In genomic region chr14:4806421-4806820, GRCm38 (mm10) we compare ENCODE assay signal across 23 mouse cellular contexts. TPM values are rescaled to one million over a fixed set of nuclear protein-coding genes. Genes with fewer than 3 reads are reported as not detected.
A peak's percentile ranks its signal among the peaks of the same experiment; 100 is the strongest.
DNase-seq lines count a peak whose midpoint lies in the region; TF ChIP-seq lines count a peak whose summit lies in the region.
"Not testable (repeated sequence)": the region's sequence is repeated elsewhere in the genome, so short reads cannot be mapped to it uniquely, and the experiment has no call there.
"Had no signal": no experiment of that assay in that cellular context is flagged by ENCODE, and none has a peak within 500 bp of the region (broad histone marks: within the 10 kb centered on the region; RNA-seq: fewer than 3 reads in every experiment).

No protein-coding gene starts in this region.

- H3K4me1 ChIP-seq in kidney, adult 2 months (ENCODE audit: control insufficient read depth, insufficient read depth, low read length), result not testable (repeated sequence)

- whole genome bisulfite sequencing in kidney, adult 2 months, result 79% methylated on average over 6 of the region's 6 CpGs

- H3K4me3 ChIP-seq in kidney, adult 2 months (ENCODE audit: insufficient read depth, low read depth, low read length), result not testable (repeated sequence)

- TF ChIP-seq POLR2A in kidney, adult 2 months (IDR thresholded peaks at IDR 0.05; ENCODE audit: low read depth, low read length), result not testable (repeated sequence)

- H3K27me3 ChIP-seq in kidney, adult 2 months (replicated peaks; ENCODE audit: control insufficient read depth, insufficient read depth, low read length), result not testable (repeated sequence)

- not testable (repeated sequence) for H3K36me3 ChIP-seq in kidney, adult 2 months (ENCODE audit: control insufficient read depth, insufficient read depth, low read length)

- DNase-seq in adrenal gland, adult 8-10 months, result peak; percentile 5
- DNase-seq in gastrocnemius, adult 18-20 months (ENCODE audit: low spot score), result peak; percentile 1
- peak; percentile 3 for DNase-seq in gastrocnemius, postnatal 25 days
- DNase-seq in kidney, adult 2 months, result peak; percentile 8
- peak; percentile 2 to 3 for DNase-seq in kidney, postnatal 4 days
- DNase-seq in ovary, postnatal 10 days (ENCODE audit: low spot score), result peak; percentile 1
- DNase-seq in spleen, postnatal 4 days (ENCODE audit: low spot score in 2 of 2), result peak; percentile 13 to 59
- peak; percentile 20 for DNase-seq in urinary bladder, adult 2 months (ENCODE audit: low spot score)

- not testable (repeated sequence) for H3K27ac ChIP-seq in kidney, adult 2 months (ENCODE audit: insufficient read depth, low read depth, low read length)

- TF ChIP-seq CTCF in kidney, adult 2 months (conservative IDR thresholded peaks at IDR 0.05; ENCODE audit: insufficient read depth, insufficient read length, low read depth, low read length), result not testable (repeated sequence)

RNA-seq across cellular contexts. Expression of gene Gm9602, which starts 30.3 kb away (rescaled TPM):
- not detected for total RNA-seq in adrenal gland, adult 8-10 months (2022)
- total RNA-seq in gastrocnemius, adult 18-20 months (2021), result not detected
- not detected for total RNA-seq in gastrocnemius, postnatal 25 days (2021)
- not detected in 2 replicates for polyA plus RNA-seq in kidney, adult 2 months (2012; rRNA removed)
- not detected in 2 replicates for polyA plus RNA-seq in urinary bladder, adult 2 months (2012; rRNA removed)
- total RNA-seq: adrenal gland, postnatal 10 days; forebrain, postnatal 0 days; gastrocnemius, adult 8-10 months; heart, adult 18-20 months; heart, postnatal 10 days; hematopoietic stem cell, adult 5-6 weeks; hindbrain, postnatal 0 days had no signal
- polyA plus RNA-seq: CD4-positive, CD25-positive, alpha-beta regulatory T cell, adult 4 months; embryonic facial prominence, embryonic 10.5 days; embryonic facial prominence, embryonic 14.5 days; forebrain, embryonic 13.5 days; forebrain, postnatal 0 days; G1E; heart, embryonic 10.5 days; hindbrain, embryonic 13.5 days; hindbrain, postnatal 0 days had no signal

RNA-seq across cellular contexts. Expression of gene Gm3269, which starts 31.5 kb away (rescaled TPM):
- total RNA-seq in adrenal gland, adult 8-10 months (2022), result not detected
- not detected for total RNA-seq in gastrocnemius, adult 18-20 months (2021)
- not detected for total RNA-seq in gastrocnemius, postnatal 25 days (2021)
- polyA plus RNA-seq in kidney, adult 2 months (2012; rRNA removed), result not detected in 2 replicates
- polyA plus RNA-seq in urinary bladder, adult 2 months (2012; rRNA removed), result not detected in 2 replicates
- total RNA-seq: adrenal gland, postnatal 10 days; forebrain, postnatal 0 days; G1E; heart, adult 18-20 months; heart, postnatal 10 days; hematopoietic stem cell, adult 5-6 weeks; hindbrain, postnatal 0 days had no signal
- polyA plus RNA-seq: CD4-positive, CD25-positive, alpha-beta regulatory T cell, adult 4 months; embryonic facial prominence, embryonic 10.5 days; embryonic facial prominence, embryonic 14.5 days; forebrain, embryonic 13.5 days; forebrain, postnatal 0 days; G1E; heart, embryonic 10.5 days; heart, embryonic 14.5 days; hindbrain, embryonic 13.5 days; hindbrain, postnatal 0 days had no signal

RNA-seq across cellular contexts. Expression of gene Gm3264, which starts 49.0 kb away (rescaled TPM):
- total RNA-seq in adrenal gland, adult 8-10 months (2022), result 1 to 10 TPM in 1 of 4 experiments, under 1 TPM in 1, not detected in 2; 0.90 to 1.8 TPM
- total RNA-seq in gastrocnemius, adult 18-20 months (2021), result not detected
- total RNA-seq in gastrocnemius, postnatal 25 days (2021), result 1 to 10 TPM in 1 of 2 experiments, not detected in 1; 1.6 TPM
- not detected in 2 replicates for polyA plus RNA-seq in kidney, adult 2 months (2012; rRNA removed)
- polyA plus RNA-seq in urinary bladder, adult 2 months (2012; rRNA removed), result 0.19 and 0.54 TPM in 2 replicates
- total RNA-seq: G1E; gastrocnemius, adult 8-10 months; hematopoietic stem cell, adult 5-6 weeks; hindbrain, postnatal 0 days had no signal
- polyA plus RNA-seq: G1E had no signal
